Mouse (Mus musculus) right cerebral cortex, postnatal 4 days (tissue): Measurements from ENCODE around the gene Ap5b1.

Experiments
- DNase-seq: peaks from one replicate; pipeline ENCODE4 v3.0.0-alpha.2; 2022

Ap5b1 gene

GRCm38 (mm10) chr19:5567534-5568469 lies at the start of gene Ap5b1:
Gene Ap5b1, plus strand, starts transcription at chr19:5568025.
- DNase-seq = peak; percentile 91

GRCm38 (mm10) chr19:5518721-5519120 lies 49.1 kb upstream of the Ap5b1 start:
- no peak for DNase-seq

- DNase-seq = no peak
Observed at GRCm38 (mm10) chr19:5525204-5525603, 42.6 kb upstream of the Ap5b1 start.

- DNase-seq = peak; percentile 95
Observed at GRCm38 (mm10) chr19:5529325-5530137, 38.3 kb upstream of the Ap5b1 start.

- DNase-seq = no peak
Observed at GRCm38 (mm10) chr19:5530138-5530524, 37.7 kb upstream of the Ap5b1 start.

- DNase-seq = no peak
Observed at GRCm38 (mm10) chr19:5532520-5532919, 35.3 kb upstream of the Ap5b1 start.

- DNase-seq = no peak
Observed at GRCm38 (mm10) chr19:5538786-5539185, 29.0 kb upstream of the Ap5b1 start.

- DNase-seq = no peak
Observed at GRCm38 (mm10) chr19:5543362-5543761, 24.5 kb upstream of the Ap5b1 start.

- DNase-seq = no peak
Observed at GRCm38 (mm10) chr19:5544031-5544430, 23.8 kb upstream of the Ap5b1 start.

- DNase-seq = no peak
Observed at GRCm38 (mm10) chr19:5547471-5548056, 20.3 kb upstream of the Ap5b1 start.

- no peak for DNase-seq
Observed at GRCm38 (mm10) chr19:5553802-5554201, 14.0 kb upstream of the Ap5b1 start.

- DNase-seq = no peak
Observed at GRCm38 (mm10) chr19:5554212-5554611, 13.6 kb upstream of the Ap5b1 start.

GRCm38 (mm10) chr19:5558169-5558568 lies 9.7 kb upstream of the Ap5b1 start:
- DNase-seq = no peak

- DNase-seq = no peak
Observed at GRCm38 (mm10) chr19:5558770-5559169, 9.1 kb upstream of the Ap5b1 start.

GRCm38 (mm10) chr19:5559229-5559628 lies 8.6 kb upstream of the Ap5b1 start:
- DNase-seq = no peak

GRCm38 (mm10) chr19:5559631-5560456 lies 8.0 kb upstream of the Ap5b1 start:
- no peak for DNase-seq

GRCm38 (mm10) chr19:5560457-5561041 lies 7.3 kb upstream of the Ap5b1 start, which contains the start of gene Ovol1:
Gene Ovol1, minus strand, starts transcription at chr19:5560646.
- no peak for DNase-seq

GRCm38 (mm10) chr19:5561252-5561790 lies 6.5 kb upstream of the Ap5b1 start:
- DNase-seq = no peak

GRCm38 (mm10) chr19:5561886-5562285 lies 5.9 kb upstream of the Ap5b1 start:
- DNase-seq = no peak

- no peak for DNase-seq
Observed at GRCm38 (mm10) chr19:5562776-5563175, 5.0 kb upstream of the Ap5b1 start.

- DNase-seq = no peak
Observed at GRCm38 (mm10) chr19:5566316-5566715, 1.5 kb upstream of the Ap5b1 start.

- DNase-seq = no peak
Observed at GRCm38 (mm10) chr19:5567180-5567533, 668 bp upstream of the Ap5b1 start.
